Comparison of ENCODE assay signal across 25 mouse cellular contexts in genomic region chr12:28176016-28176415, GRCm38 (mm10).
DNase-seq lines count a peak whose midpoint lies in the region; ATAC-seq and TF ChIP-seq lines count a peak whose summit lies in the region.
"Had no signal": no experiment of that assay in that cellular context is flagged by ENCODE, and none has a peak within 500 bp of the region (broad histone marks: within the 10 kb centered on the region; RNA-seq: fewer than 3 reads in every experiment).

No protein-coding gene starts in this region.

- no peak for TF ChIP-seq CTCF in heart, postnatal 0 days (IDR thresholded peaks at IDR 0.05; ENCODE audit: low read depth)
- no peak for TF ChIP-seq CTCF in lung, embryonic 14.5 days (IDR thresholded peaks at IDR 0.05; ENCODE audit: low read depth)
- TF ChIP-seq CTCF in Patski (IDR thresholded peaks at IDR 0.05) = no peak

- H3K27ac ChIP-seq in heart, postnatal 0 days (ENCODE audit: low read depth) = no peak overlapping the region
- H3K27ac ChIP-seq in lung, embryonic 14.5 days (ENCODE audit: low read depth) = no peak overlapping the region
- H3K27ac ChIP-seq: embryonic facial prominence, embryonic 12.5 days; heart, embryonic 15.5 days; hindbrain, embryonic 14.5 days; hindbrain, postnatal 0 days had no signal

- POLR2A ChIA-PET in Patski (lab: Charles Lee) = no interaction called here

- 38% methylated on average over 3 of the region's 3 CpGs for WGBS in heart, postnatal 0 days
- WGBS in lung, embryonic 14.5 days = 67% methylated on average over 3 of the region's 3 CpGs

- no peak overlapping the region for H3K4me2 ChIP-seq in heart, postnatal 0 days (ENCODE audit: low read depth, low read length)
- no peak overlapping the region for H3K4me2 ChIP-seq in lung, embryonic 14.5 days
- H3K4me2 ChIP-seq: embryonic facial prominence, embryonic 12.5 days; heart, embryonic 12.5 days; heart, embryonic 15.5 days; hindbrain, embryonic 14.5 days had no signal

- H3K36me3 ChIP-seq in heart, postnatal 0 days (replicated peaks; ENCODE audit: control insufficient read depth, insufficient read depth, low read length) = no peaks in the 10 kb centered on the region
- no peaks in the 10 kb centered on the region for H3K36me3 ChIP-seq in lung, embryonic 14.5 days (ENCODE audit: insufficient read depth)
- H3K36me3 ChIP-seq: embryonic facial prominence, embryonic 12.5 days; G1E; heart, embryonic 12.5 days; heart, embryonic 15.5 days had no signal

- TF ChIP-seq EP300 in heart, postnatal 0 days (IDR thresholded peaks at IDR 0.05; ENCODE audit: low read depth) = no peak

- in situ Hi-C loops in Patski (cut with MboI; ENCODE audit: low pct_unique_long_range_greater_than_20kb) = loop anchor here (10.0 kb wide), 1 partner anchor 831 kb away; the partner anchor contains the start of gene Sox11

- H3K27me3 ChIP-seq in heart, postnatal 0 days (ENCODE audit: control insufficient read depth, insufficient read depth, low read length) = no peaks in the 10 kb centered on the region
- no peaks in the 10 kb centered on the region for H3K27me3 ChIP-seq in lung, embryonic 14.5 days (ENCODE audit: insufficient read depth, low read length)
- no peaks in the 10 kb centered on the region for H3K27me3 ChIP-seq in Patski
- H3K27me3 ChIP-seq: CH12.LX; embryonic facial prominence, embryonic 12.5 days; heart, embryonic 12.5 days; heart, embryonic 15.5 days had no signal

- H3K4me3 ChIP-seq in heart, postnatal 0 days (ENCODE audit: low read depth, low read length) = no peak overlapping the region
- H3K4me3 ChIP-seq in lung, embryonic 14.5 days (ENCODE audit: low read depth, low read length) = no peak overlapping the region
- H3K4me3 ChIP-seq: embryonic facial prominence, embryonic 12.5 days; heart, embryonic 12.5 days; heart, embryonic 15.5 days had no signal

- CTCF ChIA-PET in Patski (lab: Charles Lee) = no interaction called here

- intact Hi-C loops in heart, postnatal 36 days (cut with DNase I) = no loop called here

- no peaks in the 10 kb centered on the region for H3K9me3 ChIP-seq in heart, postnatal 0 days (replicated peaks; ENCODE audit: control insufficient read depth, low read length)
- H3K9me3 ChIP-seq in lung, embryonic 14.5 days (ENCODE audit: low read depth, low read length) = no peaks in the 10 kb centered on the region
- H3K9me3 ChIP-seq: embryonic facial prominence, embryonic 12.5 days; heart, embryonic 12.5 days; heart, embryonic 15.5 days had no signal

- DNase-seq in heart, postnatal 0 days (ENCODE audit: low spot score) = peak; percentile 9
- no peak for DNase-seq in heart, postnatal 36 days
- peak; percentile 3 for DNase-seq in lung, embryonic 14.5 days
- no peak for DNase-seq in lung, postnatal 36 days
- DNase-seq in Patski (ENCODE audit: low read depth, low spot score) = peak; percentile 86
- peak; percentile 0 for DNase-seq in fibroblast of lung, adult 2 months (ENCODE audit: low read depth)
- DNase-seq in right cerebral cortex, adult 18-20 months = no peak
- DNase-seq: adrenal gland, adult 8-10 months; adrenal gland, postnatal 25 days; B cell, adult 2 months; cerebellum, adult 18-20 months; cerebellum, adult 9-10 months; cerebellum, postnatal 14 days; gastrocnemius, postnatal 25 days had no signal

- no peaks in the 10 kb centered on the region for H3K4me1 ChIP-seq in heart, postnatal 0 days (ENCODE audit: control insufficient read depth, insufficient read depth)
- H3K4me1 ChIP-seq in lung, embryonic 14.5 days (ENCODE audit: insufficient read depth) = no peaks in the 10 kb centered on the region
- H3K4me1 ChIP-seq: heart, embryonic 12.5 days; heart, embryonic 15.5 days had no signal

- ATAC-seq in heart, postnatal 0 days (ENCODE audit: insufficient read depth, low read depth) = no peak
- ATAC-seq in lung, embryonic 14.5 days (ENCODE audit: insufficient read depth) = no peak
- peak; percentile 71 for ATAC-seq in Patski
- ATAC-seq: activated CD4-positive, CD25-positive, alpha-beta regulatory T cell, adult 4 months; forebrain, embryonic 14.5 days; hindbrain, postnatal 0 days; inflammation-experienced regulatory T-cells, adult 6 months; intestine, embryonic 16.5 days had no signal

- H3K9ac ChIP-seq in heart, postnatal 0 days (replicated peaks; ENCODE audit: low read depth, low read length) = no peak overlapping the region
- no peak overlapping the region for H3K9ac ChIP-seq in lung, embryonic 14.5 days
- H3K9ac ChIP-seq: embryonic facial prominence, embryonic 12.5 days; heart, embryonic 12.5 days; heart, embryonic 15.5 days; hindbrain, embryonic 14.5 days had no signal

Comparison
In these comparisons a context has a peak if more than half of its experiments do, and no peak if none do; other contexts are left out.
1. DNase-seq: peak in heart, postnatal 0 days (single experiment), lung, embryonic 14.5 days (single experiment), Patski (single experiment) and fibroblast of lung, adult 2 months (single experiment); none in heart, postnatal 36 days (0 of 2), lung, postnatal 36 days (single experiment) and right cerebral cortex, adult 18-20 months (single experiment).